Mouse (Mus musculus): ENCODE results near the gene Slc29a1. TPM values are rescaled to one million over a fixed set of nuclear protein-coding genes. Genes with fewer than 3 reads are reported as not detected.
"Not testable (repeated sequence)": the region's sequence is repeated elsewhere in the genome, so short reads cannot be mapped to it uniquely, and the experiment has no call there.

Gene Slc29a1
- polyA plus RNA-seq, 1 experiment from 2014 or later = 49.4 TPM

GRCm38 (mm10) chr17:45626577-45627134, 27.2 kb upstream of the Slc29a1 start:
- H3K4me3 ChIP-seq (ENCODE audit: low read depth, low read length) = no peak overlapping the region
- H3K9ac ChIP-seq (ENCODE audit: low read length) = no peak overlapping the region
- peaks cover 4% of the 10 kb centered on the region; the same call in 1 of the 2 replicates for H3K4me1 ChIP-seq (replicated peaks; ENCODE audit: control insufficient read depth, insufficient read depth)
- peak overlapping the region; percentile 35 for H3K4me2 ChIP-seq (replicated peaks; ENCODE audit: low read depth)
- ATAC-seq (ENCODE audit: low FRiP score, low TSS enrichment) (peak; percentile 53), DNase-seq (ENCODE audit: low spot score) (peak; percentile 80)
- WGBS = 22% methylated on average over 15 of the region's 15 CpGs
- H3K9me3 ChIP-seq (ENCODE audit: control insufficient read depth, low read length) = no peaks in the 10 kb centered on the region
- TF ChIP-seq CTCF (IDR thresholded peaks at IDR 0.05; ENCODE audit: low read depth) (peak; percentile 96), EP300 (optimal IDR thresholded peaks at IDR 0.05) (no peak)
- no peaks in the 10 kb centered on the region for H3K27me3 ChIP-seq (ENCODE audit: control insufficient read depth, insufficient read depth, low read length)
- no peaks in the 10 kb centered on the region for H3K36me3 ChIP-seq (ENCODE audit: control insufficient read depth, insufficient read depth, low read length)
- no peak overlapping the region for H3K27ac ChIP-seq (replicated peaks)

DNA sequence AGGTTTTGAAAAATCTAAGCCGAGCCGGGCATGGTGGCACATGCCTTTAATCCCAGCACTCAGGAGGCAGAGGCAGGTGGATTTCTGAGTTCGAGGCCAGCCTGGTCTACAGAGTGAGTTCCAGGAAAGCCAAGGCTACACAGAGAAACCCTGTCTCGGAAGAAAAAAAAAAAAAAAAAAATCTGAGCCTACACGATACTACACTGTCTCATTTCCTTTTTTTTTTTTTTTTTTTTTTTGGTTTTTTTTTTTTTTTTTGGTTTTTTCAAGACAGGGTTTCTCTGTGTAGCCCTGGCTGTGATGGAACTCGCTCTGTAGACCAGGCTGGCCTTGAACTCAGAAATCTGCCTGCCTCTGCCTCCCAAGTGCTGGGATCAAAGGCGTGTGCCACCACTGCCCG, 24.0 kb upstream of the Slc29a1 start:
- DNase-seq (ENCODE audit: low spot score); H3K4me1 ChIP-seq (replicated peaks; ENCODE audit: control insufficient read depth, insufficient read depth); H3K9ac ChIP-seq (ENCODE audit: low read length); H3K27ac ChIP-seq (replicated peaks); H3K27me3 ChIP-seq (ENCODE audit: control insufficient read depth, insufficient read depth, low read length); H3K9me3 ChIP-seq (ENCODE audit: control insufficient read depth, low read length); ATAC-seq (ENCODE audit: low FRiP score, low TSS enrichment); H3K36me3 ChIP-seq (ENCODE audit: control insufficient read depth, insufficient read depth, low read length); H3K4me3 ChIP-seq (ENCODE audit: low read depth, low read length); H3K4me2 ChIP-seq (replicated peaks; ENCODE audit: low read depth): not testable (repeated sequence)
- WGBS = 83% methylated on average over 8 of the region's 8 CpGs

- ATAC-seq (ENCODE audit: low FRiP score, low TSS enrichment) (peak; percentile 32; the same call in 1 of the 2 replicates), DNase-seq (ENCODE audit: low spot score) (no peak)
- no peak overlapping the region for H3K4me3 ChIP-seq (ENCODE audit: low read depth, low read length)
- H3K9ac ChIP-seq (ENCODE audit: low read length) = peak overlapping the region; percentile 52
- no peak for TF ChIP-seq CTCF (IDR thresholded peaks at IDR 0.05; ENCODE audit: low read depth)
- TF ChIP-seq EP300 (optimal IDR thresholded peaks at IDR 0.05) = no peak
- no peaks in the 10 kb centered on the region for H3K4me1 ChIP-seq (replicated peaks; ENCODE audit: control insufficient read depth, insufficient read depth)
- peak overlapping the region; percentile 21 for H3K4me2 ChIP-seq (replicated peaks; ENCODE audit: low read depth)
- peak overlapping the region; percentile 69 for H3K27ac ChIP-seq (replicated peaks)
- 24% methylated on average over 20 of the region's 20 CpGs for WGBS
- no peaks in the 10 kb centered on the region for H3K27me3 ChIP-seq (ENCODE audit: control insufficient read depth, insufficient read depth, low read length)
- no peaks in the 10 kb centered on the region for H3K9me3 ChIP-seq (ENCODE audit: control insufficient read depth, low read length)
- no peaks in the 10 kb centered on the region for H3K36me3 ChIP-seq (ENCODE audit: control insufficient read depth, insufficient read depth, low read length)
Measured at GRCm38 (mm10) chr17:45619386-45620256, 20.2 kb upstream of the Slc29a1 start.

- TF ChIP-seq EP300 (optimal IDR thresholded peaks at IDR 0.05) = no peak
- no peak for TF ChIP-seq CTCF (IDR thresholded peaks at IDR 0.05; ENCODE audit: low read depth)
- H3K36me3 ChIP-seq (ENCODE audit: control insufficient read depth, insufficient read depth, low read length) = no peaks in the 10 kb centered on the region
- H3K9ac ChIP-seq (ENCODE audit: low read length) = peak overlapping the region; percentile 52
Measured at GRCm38 (mm10) chr17:45618941-45619385, 19.6 kb upstream of the Slc29a1 start.

GRCm38 (mm10) chr17:45617655-45618054, 18.2 kb upstream of the Slc29a1 start:
- no peak overlapping the region for H3K4me2 ChIP-seq (replicated peaks; ENCODE audit: low read depth)
- no peak overlapping the region for H3K4me3 ChIP-seq (ENCODE audit: low read depth, low read length)
- H3K27me3 ChIP-seq (ENCODE audit: control insufficient read depth, insufficient read depth, low read length) = no peaks in the 10 kb centered on the region
- no peak for DNase-seq (ENCODE audit: low spot score)
- no peaks in the 10 kb centered on the region for H3K36me3 ChIP-seq (ENCODE audit: control insufficient read depth, insufficient read depth, low read length)
- no peaks in the 10 kb centered on the region for H3K4me1 ChIP-seq (replicated peaks; ENCODE audit: control insufficient read depth, insufficient read depth)
- no peaks in the 10 kb centered on the region for H3K9me3 ChIP-seq (ENCODE audit: control insufficient read depth, low read length)
- H3K27ac ChIP-seq (replicated peaks) = no peak overlapping the region
- ATAC-seq (ENCODE audit: low FRiP score, low TSS enrichment) = no peak
- TF ChIP-seq CTCF (IDR thresholded peaks at IDR 0.05; ENCODE audit: low read depth) = no peak
- TF ChIP-seq EP300 (optimal IDR thresholded peaks at IDR 0.05) = no peak
- no peak overlapping the region for H3K9ac ChIP-seq (ENCODE audit: low read length)
- 84% methylated on average over 6 of the region's 6 CpGs for WGBS

More at GRCm38 (mm10) chr17:45618941-45619385, 19.6 kb upstream of the Slc29a1 start:
- 36% methylated on average over 8 of the region's 8 CpGs for WGBS
- Histone ChIP-seq H3K4me3 (ENCODE audit: low read depth, low read length) (no peak overlapping the region), H3K4me1 (replicated peaks; ENCODE audit: control insufficient read depth, insufficient read depth) (no peaks in the 10 kb centered on the region), H3K27ac (replicated peaks) (peak overlapping the region; percentile 69), H3K9me3 (ENCODE audit: control insufficient read depth, low read length) (no peaks in the 10 kb centered on the region), H3K4me2 (replicated peaks; ENCODE audit: low read depth) (peak overlapping the region; percentile 21), H3K27me3 (ENCODE audit: control insufficient read depth, insufficient read depth, low read length) (no peaks in the 10 kb centered on the region)
- no peak for DNase-seq (ENCODE audit: low spot score)
- no peak for ATAC-seq (ENCODE audit: low FRiP score, low TSS enrichment)

DNA sequence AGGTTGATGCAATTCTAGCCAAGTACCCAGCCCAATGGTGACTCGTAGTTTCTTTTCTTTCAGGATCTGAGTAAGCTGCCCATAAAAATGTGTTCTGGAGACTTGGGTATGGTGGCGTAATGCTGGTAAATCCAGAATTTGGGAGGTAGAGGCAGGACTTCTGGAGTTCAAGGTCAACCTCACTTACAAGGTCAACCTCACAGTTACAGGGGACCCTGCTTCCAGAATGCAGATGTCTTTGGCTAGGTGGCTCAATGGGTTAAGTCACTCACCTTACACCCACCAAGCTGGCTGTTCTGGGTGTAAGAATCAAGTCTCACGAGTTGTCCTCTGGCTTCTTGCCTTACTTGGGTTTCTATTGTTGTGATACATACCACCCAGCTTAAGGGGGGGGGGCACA, 17.3 kb upstream of the Slc29a1 start:
- no peak for TF ChIP-seq EP300 (optimal IDR thresholded peaks at IDR 0.05)
- no peak for TF ChIP-seq CTCF (IDR thresholded peaks at IDR 0.05; ENCODE audit: low read depth)
- H3K4me2 ChIP-seq (replicated peaks; ENCODE audit: low read depth) = no peak overlapping the region
- no peaks in the 10 kb centered on the region for H3K4me1 ChIP-seq (replicated peaks; ENCODE audit: control insufficient read depth, insufficient read depth)
- H3K9me3 ChIP-seq (ENCODE audit: control insufficient read depth, low read length) = no peaks in the 10 kb centered on the region
- H3K27ac ChIP-seq (replicated peaks) = no peak overlapping the region
- H3K4me3 ChIP-seq (ENCODE audit: low read depth, low read length) = no peak overlapping the region
- H3K9ac ChIP-seq (ENCODE audit: low read length) = no peak overlapping the region
- DNase-seq (ENCODE audit: low spot score) (no peak), ATAC-seq (ENCODE audit: low FRiP score, low TSS enrichment) (no peak)
- H3K27me3 ChIP-seq (ENCODE audit: control insufficient read depth, insufficient read depth, low read length) = no peaks in the 10 kb centered on the region
- H3K36me3 ChIP-seq (ENCODE audit: control insufficient read depth, insufficient read depth, low read length) = no peaks in the 10 kb centered on the region
- 61% methylated on average over 3 of the region's 3 CpGs for WGBS

Data from stomach, postnatal 0 days (tissue).